Mouse (Mus musculus) adrenal gland (tissue): ENCODE data around the gene Tectb.
"Not testable (repeated sequence)": the region's sequence is repeated elsewhere in the genome, so short reads cannot be mapped to it uniquely, and the experiment has no call there.

Source experiments
- intact Hi-C: fragments of 180-260 bp; cut with DNase I; formaldehyde crosslinking; loops from one replicate; pipeline ENCODE4 v1.15.1; 2025

Gene Tectb

GRCm38 (mm10) chr19:55165183-55165865, 15.2 kb upstream of the Tectb start:
- intact Hi-C loops = loop anchor here (2.0 kb wide), 1 partner anchor 29 kb away; no protein-coding TSS in a partner anchor

- intact Hi-C loops = loop anchor here (2.0 kb wide), 1 partner anchor 29 kb away; no protein-coding TSS in a partner anchor
Measured at GRCm38 (mm10) chr19:55165954-55166353, 14.6 kb upstream of the Tectb start.

- intact Hi-C loops = no loop called here
Measured at GRCm38 (mm10) chr19:55166741-55167140, 13.8 kb upstream of the Tectb start.

GRCm38 (mm10) chr19:55167741-55168140, 12.8 kb upstream of the Tectb start:
- intact Hi-C loops = no loop called here

GRCm38 (mm10) chr19:55168360-55168759, 12.2 kb upstream of the Tectb start:
- intact Hi-C loops = no loop called here

- intact Hi-C loops = not testable (repeated sequence)
Measured at GRCm38 (mm10) chr19:55169236-55169729, 11.2 kb upstream of the Tectb start.

GRCm38 (mm10) chr19:55170399-55170798, 10.1 kb upstream of the Tectb start:
- intact Hi-C loops = loop anchor here (5.0 kb wide), 1 partner anchor 33 kb away; no protein-coding TSS in a partner anchor

GRCm38 (mm10) chr19:55171585-55171984, 8.9 kb upstream of the Tectb start:
- intact Hi-C loops = loop anchor here (5.0 kb wide), 1 partner anchor 34 kb away; no protein-coding TSS in a partner anchor

GRCm38 (mm10) chr19:55177143-55177542, 3.4 kb upstream of the Tectb start:
- intact Hi-C loops = no loop called here

GRCm38 (mm10) chr19:55184442-55184841, 3.9 kb downstream of the Tectb start:
- intact Hi-C loops = no loop called here

- intact Hi-C loops = no loop called here
Measured at GRCm38 (mm10) chr19:55185074-55185473, 4.5 kb downstream of the Tectb start.

- intact Hi-C loops = no loop called here
Measured at GRCm38 (mm10) chr19:55185651-55186050, 5.1 kb downstream of the Tectb start.

GRCm38 (mm10) chr19:55190065-55190464, 9.5 kb downstream of the Tectb start:
- intact Hi-C loops = loop anchor here (10.0 kb wide), 2 partner anchors 55 to 85 kb away; no protein-coding TSS in a partner anchor

- intact Hi-C loops = loop anchor here (10.0 kb wide), 2 partner anchors 57 to 87 kb away; no protein-coding TSS in a partner anchor
Measured at GRCm38 (mm10) chr19:55191596-55191995, 11.1 kb downstream of the Tectb start.

- intact Hi-C loops = loop anchor here (10.0 kb wide), 2 partner anchors 58 to 88 kb away; no protein-coding TSS in a partner anchor
Measured at GRCm38 (mm10) chr19:55192254-55192945, 11.9 kb downstream of the Tectb start.

GRCm38 (mm10) chr19:55193717-55194394, 13.3 kb downstream of the Tectb start:
- intact Hi-C loops = loop anchor here (2.0 to 10.0 kb wide), 3 partner anchors 29 to 89 kb away; no protein-coding TSS in a partner anchor

GRCm38 (mm10) chr19:55194520-55195170, 14.1 kb downstream of the Tectb start:
- intact Hi-C loops = loop anchor here (2.0 to 10.0 kb wide), 5 partner anchors 30 to 132 kb away; no protein-coding TSS in a partner anchor

GRCm38 (mm10) chr19:55195574-55195973, 15.0 kb downstream of the Tectb start:
- intact Hi-C loops = loop anchor here (2.0 to 10.0 kb wide), 5 partner anchors 31 to 133 kb away; no protein-coding TSS in a partner anchor

- intact Hi-C loops = loop anchor here (5.0 to 10.0 kb wide), 4 partner anchors 64 to 136 kb away; no protein-coding TSS in a partner anchor
Measured at GRCm38 (mm10) chr19:55198303-55198702, 17.8 kb downstream of the Tectb start.

GRCm38 (mm10) chr19:55206482-55207138, 26.1 kb downstream of the Tectb start:
- intact Hi-C loops = loop anchor here (5.0 kb wide), 1 partner anchor 1164 kb away; the partner anchor contains the start of gene Adra2a
